Mouse (Mus musculus) thymus, postnatal 36 days (tissue): Measurements from ENCODE around the gene Sft2d1.
A peak's percentile ranks its signal among the peaks of the same experiment; 100 is the strongest.

Experiments
- DNase-seq, 2 experiments: peaks; one replicate each; pipeline ENCODE4 v3.0.0; 2022; ENCODE audit warnings: mixed read lengths in 2 of 2

The Sft2d1 gene

DNA sequence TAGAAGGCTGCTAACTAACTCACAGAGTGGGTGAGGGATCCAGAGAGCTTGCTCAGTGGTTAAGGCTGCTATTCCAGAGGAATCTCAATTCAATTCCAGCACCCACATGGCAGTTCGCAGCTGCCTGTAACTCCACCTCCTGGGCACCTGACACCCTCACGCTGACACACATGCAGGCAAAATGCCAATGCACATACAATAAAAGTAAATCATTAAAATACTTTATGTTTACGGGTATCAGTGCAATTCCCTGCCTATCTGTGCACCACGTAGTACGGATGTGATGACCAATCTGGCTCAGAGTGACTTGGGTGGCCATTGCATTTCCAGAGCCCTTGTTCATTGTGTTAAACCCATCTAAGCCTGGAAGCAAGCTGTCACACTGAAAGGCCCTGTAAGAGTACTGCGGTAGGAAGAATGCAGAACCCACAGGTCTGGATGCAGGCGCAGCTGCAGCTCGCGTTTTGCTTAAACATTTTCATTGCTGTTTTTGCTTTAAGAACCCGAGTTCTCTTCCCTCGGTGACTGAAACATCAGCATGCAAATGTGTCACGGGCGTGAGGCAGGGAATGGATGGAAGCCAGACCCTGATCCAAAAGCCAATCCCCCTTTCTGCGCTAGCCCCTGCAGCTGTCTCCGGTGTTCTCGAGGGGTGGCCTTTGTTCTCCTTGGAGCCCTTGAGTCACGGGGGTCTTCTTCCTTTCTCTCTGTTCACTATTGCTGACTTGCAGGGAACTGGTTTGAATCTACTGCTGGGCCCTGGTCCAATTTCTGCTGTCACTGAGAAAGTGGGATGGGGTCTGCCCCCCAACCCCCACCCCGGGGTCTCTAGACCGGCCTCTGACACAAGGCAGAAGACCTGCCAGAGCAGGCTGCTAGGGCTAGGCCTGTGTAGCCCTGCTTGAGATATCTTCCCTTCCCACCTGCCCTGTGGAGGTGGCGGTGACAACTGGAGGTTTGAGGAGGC, 56.9 kb downstream of the Sft2d1 start:
- DNase-seq: no peak

DNA sequence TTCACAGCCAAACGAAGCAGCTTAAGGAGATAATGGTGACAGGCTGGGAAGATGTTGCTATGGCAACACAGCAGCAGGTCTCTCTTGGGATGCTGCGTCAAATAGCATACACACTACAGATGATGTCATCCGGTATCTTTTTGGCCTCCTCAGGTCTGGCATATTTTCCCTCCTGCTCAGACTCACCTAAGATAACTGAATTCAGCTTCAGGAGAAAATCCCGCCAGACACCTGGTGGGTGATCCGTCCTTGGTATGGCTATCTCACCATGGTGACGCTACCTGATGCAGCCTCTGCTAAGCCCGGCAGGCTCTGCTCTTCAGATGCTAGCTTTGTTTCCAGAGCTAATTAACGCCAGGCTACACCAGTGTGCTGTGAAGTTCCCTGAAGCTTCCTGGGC, 57.7 kb downstream of the Sft2d1 start:
- no peak for DNase-seq

DNA sequence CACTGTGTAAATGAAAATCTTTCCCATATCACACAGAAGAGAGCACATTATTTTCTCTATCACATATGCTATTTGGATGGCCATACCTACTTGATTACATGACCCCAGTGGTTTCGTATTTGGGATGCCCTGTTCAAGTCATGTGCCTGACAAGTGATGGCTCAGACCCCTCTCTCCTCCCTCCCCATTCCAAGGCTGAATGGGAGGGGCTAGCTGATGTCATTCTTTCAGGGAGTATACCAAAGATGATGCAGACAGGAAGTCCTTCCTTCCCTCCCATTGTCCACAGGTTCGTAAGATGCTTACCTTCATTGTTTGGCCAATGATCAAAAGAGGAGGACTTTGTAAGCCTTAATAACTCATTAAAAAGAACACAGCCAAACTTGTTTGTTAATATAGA, 58.3 kb downstream of the Sft2d1 start:
- no peak for DNase-seq

DNA sequence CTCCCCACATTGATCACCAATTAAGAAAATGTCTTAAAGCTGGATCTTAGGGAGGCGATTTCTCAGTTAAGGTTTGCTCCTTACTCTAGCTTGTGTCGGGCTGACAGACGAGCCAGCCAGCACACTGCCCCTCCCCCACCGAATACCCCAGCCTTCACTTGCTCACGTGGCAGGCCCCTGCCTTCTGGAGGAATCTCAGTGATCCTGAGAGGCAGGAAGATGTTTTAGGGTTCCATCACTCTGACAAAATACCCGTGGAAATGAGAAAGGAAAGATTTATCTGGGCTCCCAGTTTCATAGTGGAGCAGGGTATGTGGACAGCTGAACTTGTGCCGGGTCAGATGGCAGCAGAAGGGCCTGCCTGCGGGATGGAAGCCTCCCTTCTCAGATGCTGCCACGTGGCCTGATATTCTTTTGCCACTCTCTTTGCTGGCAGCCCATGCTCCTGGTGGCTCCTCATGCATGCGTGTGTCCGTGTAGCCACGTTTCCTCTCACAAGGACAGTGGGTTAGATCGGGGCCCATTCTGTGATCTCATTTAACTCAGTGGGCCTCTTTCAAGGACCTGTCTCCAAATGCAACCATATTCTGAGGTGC, 59.8 kb downstream of the Sft2d1 start:
- DNase-seq: no peak

DNA sequence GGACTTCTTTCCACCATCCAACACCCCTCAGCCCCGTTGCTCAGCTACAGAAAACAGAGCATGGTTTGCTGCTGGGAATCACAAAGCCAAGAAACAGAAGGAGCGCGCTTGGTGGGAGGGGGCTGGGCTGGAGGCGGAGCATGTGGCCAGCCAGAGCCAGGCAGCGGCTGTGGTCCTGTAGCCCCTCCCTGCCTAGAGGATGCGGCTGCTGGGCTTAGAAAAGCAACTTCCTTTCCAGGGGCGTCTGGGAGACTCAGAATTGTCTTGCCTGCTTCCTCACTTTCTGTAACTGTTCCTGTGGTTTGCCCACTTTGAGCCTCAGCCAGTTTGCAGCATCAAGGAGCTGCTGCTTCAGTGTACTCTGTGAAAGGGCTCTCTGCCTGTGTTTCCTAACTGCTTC, 60.9 kb downstream of the Sft2d1 start:
- DNase-seq: peak; percentile 79 to 84

DNA sequence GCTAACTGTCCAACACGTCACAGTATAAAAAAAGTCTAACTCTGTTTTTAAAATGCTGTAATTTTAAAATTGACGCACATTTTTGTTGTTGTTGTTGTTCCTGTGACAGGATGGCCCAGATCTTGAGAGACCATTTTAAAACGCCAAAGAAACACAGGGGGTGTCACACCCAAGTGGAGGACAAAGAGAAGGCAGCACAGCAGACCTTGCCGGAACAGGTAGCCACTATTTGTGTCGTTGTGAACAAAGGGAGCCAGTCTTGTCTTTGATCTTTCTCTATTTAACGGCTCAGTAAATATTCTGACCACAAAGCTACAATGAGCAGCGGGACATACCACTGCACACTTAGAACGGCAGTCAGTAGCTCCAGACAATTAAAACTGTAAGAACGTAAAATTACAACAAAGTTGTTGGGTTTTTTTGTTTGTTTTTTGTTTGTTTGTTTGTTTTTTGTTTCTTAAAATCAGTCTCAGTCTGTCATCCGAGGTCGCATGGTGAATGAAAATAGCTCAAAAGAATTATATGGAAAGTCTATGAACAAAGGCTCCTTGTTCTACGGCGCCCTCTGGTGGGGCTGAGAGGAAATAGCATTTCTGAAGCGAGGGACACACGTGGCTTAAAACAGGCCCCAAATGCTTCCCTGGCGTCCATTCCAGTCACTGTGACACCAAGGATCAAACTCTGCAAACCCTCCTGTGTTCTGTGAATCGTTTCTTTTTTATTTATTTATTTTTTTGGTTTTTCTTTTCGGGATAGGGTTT, 61.6 kb downstream of the Sft2d1 start:
- peak; percentile 79 for DNase-seq
